Comparison of ENCODE assay signal across 18 mouse cellular contexts in genomic region chr19:47777847-47778246, GRCm38 (mm10).
"Had no signal": no experiment of that assay in that cellular context is flagged by ENCODE, and none has a peak within 500 bp of the region (broad histone marks: within the 10 kb centered on the region; RNA-seq: fewer than 3 reads in every experiment).

No protein-coding gene starts in this region.

- H3K9ac ChIP-seq: liver, postnatal 0 days; lung, embryonic 15.5 days; midbrain, embryonic 13.5 days; midbrain, embryonic 15.5 days; neural tube, embryonic 12.5 days had no signal

- H3K36me3 ChIP-seq: lung, embryonic 15.5 days; midbrain, embryonic 13.5 days; midbrain, embryonic 15.5 days; neural tube, embryonic 12.5 days had no signal

- H3K27ac ChIP-seq: lung, embryonic 15.5 days; macrophage; midbrain, embryonic 13.5 days; midbrain, embryonic 15.5 days; neural tube, embryonic 12.5 days had no signal

- H3K4me2 ChIP-seq: lung, embryonic 15.5 days; midbrain, embryonic 11.5 days; midbrain, embryonic 13.5 days; midbrain, embryonic 15.5 days; neural tube, embryonic 12.5 days had no signal

- DNase-seq: liver, postnatal 0 days; lung, adult 2 months; lung, postnatal 14 days; lung, postnatal 36 days; right cerebral cortex, postnatal 25 days; right cerebral cortex, postnatal 4 days; spleen, adult 18-20 months; thymus, adult 18-20 months; thymus, postnatal 14 days; thymus, postnatal 36 days had no signal

- H3K27me3 ChIP-seq: lung, embryonic 15.5 days; midbrain, embryonic 13.5 days; midbrain, embryonic 15.5 days; neural tube, embryonic 12.5 days had no signal

- H3K4me3 ChIP-seq: lung, embryonic 15.5 days; megakaryocyte, embryonic 14.5 days; midbrain, embryonic 13.5 days; midbrain, embryonic 15.5 days; neural tube, embryonic 12.5 days had no signal

- H3K4me1 ChIP-seq: lung, embryonic 15.5 days; midbrain, embryonic 13.5 days; midbrain, embryonic 15.5 days; neural tube, embryonic 12.5 days had no signal

- ATAC-seq: liver, postnatal 0 days; lung, postnatal 0 days; midbrain, embryonic 13.5 days; midbrain, embryonic 15.5 days had no signal

- H3K9me3 ChIP-seq: lung, embryonic 15.5 days; megakaryocyte, embryonic 14.5 days; midbrain, embryonic 13.5 days; midbrain, embryonic 15.5 days; neural tube, embryonic 12.5 days had no signal
